Mouse (Mus musculus) spleen, postnatal 4 days (tissue): Measurements from ENCODE around the gene Lmbr1.
A peak's percentile ranks its signal among the peaks of the same experiment; 100 is the strongest.
"Not testable (repeated sequence)": the region's sequence is repeated elsewhere in the genome, so short reads cannot be mapped to it uniquely, and the experiment has no call there.

Experiments
- DNase-seq, 2 experiments: peaks; one replicate each; pipeline ENCODE4 v3.0.0; 2022; ENCODE audit warnings: low spot score in 2 of 2

The Lmbr1 gene

DNA sequence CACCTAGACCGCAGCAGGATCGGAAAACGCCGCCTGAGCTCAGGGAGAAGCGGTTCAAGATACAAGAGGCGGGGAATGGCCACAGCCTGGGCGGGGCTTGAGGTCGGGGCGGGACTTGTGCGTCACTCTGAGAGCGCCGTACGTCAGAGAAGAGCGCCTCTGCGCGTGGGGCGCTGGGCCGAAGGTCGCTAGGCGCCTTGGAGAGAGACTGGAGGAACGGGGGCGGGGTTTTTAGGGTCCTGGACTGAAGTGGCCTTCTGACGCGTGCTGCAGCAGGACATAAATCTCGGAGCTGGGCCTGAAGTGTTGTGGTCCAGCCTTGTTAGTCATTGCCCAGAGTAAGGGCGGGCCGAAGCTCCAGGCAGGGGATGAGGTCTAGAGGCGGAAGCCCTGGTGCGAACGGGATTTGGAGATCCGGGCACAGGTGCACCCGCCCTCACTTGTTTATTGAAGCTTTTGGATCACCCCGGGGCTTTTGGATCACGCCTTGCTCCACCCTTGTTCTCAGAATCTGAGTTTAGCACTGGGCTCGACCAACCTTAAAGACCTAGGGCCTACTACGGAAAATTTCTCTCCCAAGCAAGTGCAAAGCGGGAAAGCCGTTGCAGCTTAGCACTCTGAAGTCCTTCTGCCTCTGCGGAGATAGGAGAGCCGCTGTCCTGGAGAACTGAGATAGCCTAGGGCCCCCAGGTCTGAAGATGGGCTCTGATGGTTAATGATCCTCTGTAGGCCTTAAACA lies at the start of gene Lmbr1:
Gene Lmbr1, minus strand, starts transcription at position 93 of the 739 bp plus-strand sequence.
- peak; percentile 94 to 96 for DNase-seq

DNA sequence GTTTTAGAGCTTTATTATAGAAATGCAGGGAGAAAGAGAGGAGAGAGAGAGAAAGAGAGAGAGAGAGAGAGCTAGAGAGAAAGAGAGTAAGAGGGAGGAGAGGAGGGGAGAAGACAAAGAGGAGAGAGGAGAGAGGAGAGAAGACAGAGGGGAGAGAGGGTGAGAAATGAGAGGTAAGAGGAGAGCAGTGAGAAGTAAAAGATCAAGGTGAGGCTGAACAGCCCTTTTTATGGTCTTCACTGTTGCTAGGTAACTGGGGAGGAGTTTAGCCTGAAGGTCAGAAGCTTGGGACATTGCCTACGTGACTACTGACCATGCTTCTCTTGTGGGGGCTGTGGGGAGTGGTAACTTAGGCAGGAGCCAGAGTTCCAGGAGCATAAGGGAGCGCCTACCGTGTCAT lies 45.1 kb upstream of the Lmbr1 start:
- DNase-seq: not testable (repeated sequence)

DNA sequence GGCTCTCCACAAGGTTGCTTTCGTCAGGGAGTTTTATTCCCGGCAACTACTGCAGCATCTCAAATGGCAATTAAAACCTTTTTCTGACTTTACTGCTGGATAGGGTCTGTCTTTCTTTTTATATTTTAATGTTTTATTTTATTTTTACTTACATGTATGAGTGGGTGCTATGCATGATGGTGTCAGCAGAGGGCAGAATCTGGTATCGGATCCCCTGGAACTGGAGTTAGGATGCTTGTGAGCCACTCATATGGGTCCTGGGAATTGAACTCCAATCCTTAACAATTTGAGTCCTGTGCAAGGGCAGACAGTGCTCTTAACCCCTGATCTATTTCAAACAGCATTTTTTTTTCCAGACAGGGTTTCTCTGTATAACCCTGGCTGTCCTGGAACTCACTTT lies 34.9 kb upstream of the Lmbr1 start:
- peak in 1 of 2 experiments; percentile 29 for DNase-seq

DNA sequence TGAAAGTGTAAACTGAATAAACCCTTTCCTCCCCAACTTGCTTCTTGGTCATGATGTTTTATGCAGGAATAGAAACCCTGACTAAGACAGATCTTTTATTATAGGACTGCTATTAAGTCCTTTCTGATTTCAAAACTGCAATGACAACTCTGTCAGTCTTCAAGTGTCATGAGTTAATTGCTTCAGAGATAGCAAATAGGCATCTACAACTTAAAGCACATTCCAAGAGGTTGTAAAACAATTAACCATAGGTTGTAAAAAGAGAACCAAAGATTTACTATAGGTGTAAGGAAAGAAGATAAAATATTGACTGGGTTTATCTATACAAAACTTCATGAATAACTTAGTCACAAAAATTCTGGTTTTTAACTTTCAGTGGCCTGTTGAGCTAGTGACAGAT lies 32.7 kb upstream of the Lmbr1 start:
- no peak for DNase-seq

DNA sequence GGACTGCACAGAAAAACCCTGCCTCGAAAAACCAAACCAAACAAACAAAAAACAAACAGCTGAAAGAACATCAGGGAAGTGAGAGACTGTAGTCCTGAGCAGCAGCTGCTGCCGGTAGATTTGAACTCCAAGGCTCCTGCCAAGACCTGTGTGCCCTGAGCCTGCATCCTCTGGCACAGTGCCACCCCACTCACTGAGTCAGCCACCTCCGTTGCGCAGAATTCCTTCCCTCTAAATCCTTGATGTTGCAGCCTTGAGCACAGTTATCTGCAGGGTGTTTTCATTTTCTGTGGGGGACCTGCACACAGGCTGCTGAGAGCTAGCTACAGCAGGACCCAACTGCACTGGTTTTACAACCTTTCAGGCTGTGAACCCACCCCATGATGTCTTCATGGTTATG lies 20.2 kb upstream of the Lmbr1 start:
- DNase-seq: no peak

DNA sequence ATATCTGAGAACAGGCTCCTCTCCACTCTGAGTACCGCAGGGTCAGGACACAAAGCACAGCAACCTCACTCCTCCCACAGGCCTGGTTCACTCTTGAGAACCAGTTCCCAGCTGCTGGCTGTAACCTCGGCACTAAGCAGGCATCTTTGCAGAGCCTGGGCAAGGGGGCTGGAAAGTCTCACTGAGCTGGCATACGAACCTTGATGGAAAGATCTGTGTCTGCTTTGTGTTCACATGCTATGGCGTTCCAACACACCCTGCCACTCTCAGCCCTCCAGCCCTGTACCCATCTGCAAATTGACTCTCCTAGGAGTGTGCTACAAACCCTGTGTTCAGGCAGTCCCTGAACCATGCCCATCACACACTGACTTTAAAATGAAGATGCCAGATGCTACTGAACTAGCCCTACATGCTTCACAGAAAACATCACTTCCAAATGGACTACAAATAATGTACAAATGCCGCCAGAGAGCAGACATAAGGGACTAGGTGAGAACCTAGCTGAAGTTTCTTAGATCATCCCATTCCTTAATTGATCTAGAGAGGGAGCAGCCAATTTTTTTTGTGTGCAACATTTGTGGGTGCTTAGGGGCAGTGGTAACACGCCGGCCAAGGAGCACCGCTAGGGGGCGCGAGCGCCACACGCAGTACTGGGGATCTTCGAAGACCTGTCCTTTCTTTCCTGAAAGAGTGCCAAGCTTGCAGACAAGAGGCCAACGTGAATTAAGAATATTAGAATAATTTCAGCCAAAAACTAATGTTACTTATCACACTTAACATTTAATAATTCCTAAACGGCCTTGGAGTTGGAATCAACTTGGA lies 11.0 kb upstream of the Lmbr1 start:
- DNase-seq: peak; percentile 76 to 93

DNA sequence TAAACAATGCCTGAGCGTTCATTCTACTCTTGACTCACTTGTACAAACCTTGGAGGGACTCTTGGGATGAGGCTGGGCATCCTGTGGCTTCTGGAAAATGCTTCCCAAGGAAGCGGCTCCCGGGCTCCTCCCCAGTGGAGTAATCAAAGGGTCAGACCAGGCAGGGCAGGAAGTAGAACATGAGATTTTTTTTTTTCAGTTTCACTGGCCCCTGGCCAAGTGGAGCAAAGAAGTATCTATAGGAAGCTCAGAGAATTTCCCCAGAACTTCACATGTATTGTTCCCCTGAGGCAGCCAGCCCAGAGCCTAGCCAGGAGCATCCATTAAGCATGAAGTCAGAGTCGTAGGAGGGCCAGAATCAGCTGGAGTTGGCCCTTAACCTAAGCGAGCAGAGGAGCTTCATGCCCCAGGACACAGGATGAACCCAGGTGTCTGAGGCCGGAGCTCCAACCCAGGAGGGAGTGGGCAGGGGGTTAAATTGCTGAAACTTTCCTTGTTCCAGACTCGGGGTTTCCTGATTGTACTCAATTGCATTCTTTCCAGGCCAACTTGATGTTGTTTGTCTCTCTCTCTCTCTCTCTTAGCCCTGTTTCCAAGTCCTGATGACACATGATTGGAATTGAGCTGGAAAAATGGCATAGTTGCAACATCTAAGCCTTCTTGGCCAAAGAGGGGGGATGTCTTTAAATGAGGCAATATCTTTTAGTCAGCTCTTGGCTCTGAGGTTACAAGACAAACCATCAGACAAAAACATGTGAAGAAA lies 10.2 kb upstream of the Lmbr1 start:
- no peak for DNase-seq

DNA sequence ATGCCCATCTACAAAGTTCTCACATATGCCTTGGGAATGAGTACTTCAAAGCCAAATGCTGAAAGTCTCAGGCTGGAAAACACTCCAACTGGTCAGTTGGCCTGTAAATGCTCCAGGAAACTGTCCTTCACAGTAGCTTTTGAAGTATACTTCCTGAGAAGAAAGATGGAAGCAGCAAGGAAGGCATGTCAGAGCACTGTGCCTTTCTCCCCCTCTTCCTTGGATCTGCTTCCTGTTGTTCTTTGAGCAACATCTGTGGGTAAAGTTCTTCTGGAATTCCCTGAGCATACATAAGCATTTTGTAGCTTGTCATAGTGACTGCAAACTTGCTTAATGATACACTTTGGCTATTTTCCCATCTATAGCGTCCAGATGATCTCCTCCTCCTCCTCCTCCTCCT lies 9.4 kb upstream of the Lmbr1 start:
- DNase-seq: no peak

DNA sequence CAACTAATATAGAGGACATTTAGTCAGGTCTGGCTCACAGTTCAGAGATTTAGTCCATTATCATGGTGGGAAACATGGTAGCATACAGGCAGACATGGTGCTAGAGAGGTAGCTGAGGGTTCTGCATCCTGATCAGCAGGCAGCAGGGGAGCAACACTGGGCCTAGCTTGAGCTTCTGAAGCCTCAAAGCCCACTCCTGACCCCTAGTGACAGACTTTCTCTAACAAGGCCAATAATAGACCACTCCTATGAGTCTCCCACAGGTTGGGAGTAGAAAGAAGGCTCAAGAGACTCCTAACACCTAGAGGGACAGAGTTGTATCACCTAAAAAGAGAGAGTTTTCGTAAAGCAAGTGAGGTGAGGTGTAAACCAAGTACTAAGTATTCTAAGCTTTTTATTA lies 4.6 kb upstream of the Lmbr1 start:
- peak in 1 of 2 experiments; percentile 47 for DNase-seq

DNA sequence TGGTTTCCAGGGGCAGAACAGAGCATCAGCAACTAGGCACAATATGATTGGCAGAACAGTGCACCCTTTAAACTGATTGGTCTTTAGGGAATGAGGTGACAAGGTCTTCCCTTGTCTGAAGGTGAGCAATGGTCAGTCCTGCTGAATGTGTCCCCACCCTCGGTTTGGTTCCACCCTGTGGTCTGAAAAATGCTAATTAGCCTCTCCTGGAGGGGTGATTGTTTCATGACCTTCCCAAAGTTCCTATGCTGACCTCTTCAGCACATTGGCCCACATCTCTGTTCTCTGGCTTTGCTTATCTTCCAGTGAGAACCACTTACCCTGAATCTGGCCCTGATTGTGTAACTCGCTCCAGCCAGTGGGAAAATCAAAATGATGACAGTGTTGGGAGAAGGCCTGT lies 1.9 kb upstream of the Lmbr1 start:
- no peak for DNase-seq

DNA sequence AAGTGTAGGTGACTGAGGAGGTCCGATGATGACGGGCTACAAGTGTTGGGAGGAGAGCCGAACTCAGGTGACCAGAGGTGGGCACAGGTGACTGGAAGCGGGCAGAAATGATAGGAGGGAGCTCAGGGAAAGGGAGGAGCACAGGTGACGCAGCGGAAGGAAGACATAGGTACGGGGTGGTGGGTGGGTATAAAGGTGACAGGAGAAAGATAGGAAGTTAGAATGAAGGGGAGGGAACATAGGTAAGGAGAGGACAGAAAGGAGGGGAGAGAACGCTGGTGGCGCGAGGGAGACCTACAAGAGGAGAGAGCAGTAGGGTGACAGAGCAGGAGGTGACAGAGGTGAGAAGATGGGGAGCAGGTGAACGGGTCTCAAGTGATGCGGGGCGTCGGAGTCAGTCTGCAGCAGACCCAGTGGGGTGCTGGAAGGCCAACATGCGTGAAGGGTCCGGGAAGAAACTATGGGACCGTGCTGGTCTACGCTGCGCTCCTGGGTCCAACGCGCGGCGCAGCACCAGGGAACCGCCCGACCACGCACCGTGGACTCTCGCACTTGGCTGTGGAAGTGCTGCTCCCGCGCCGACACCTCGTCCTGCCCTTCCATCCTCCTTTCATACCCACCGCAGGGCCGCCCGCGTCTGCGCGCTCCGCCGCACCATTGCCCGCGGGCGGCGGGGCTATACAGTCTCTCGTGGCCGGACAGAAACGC lies 446 bp downstream of the Lmbr1 start:
- DNase-seq: no peak

DNA sequence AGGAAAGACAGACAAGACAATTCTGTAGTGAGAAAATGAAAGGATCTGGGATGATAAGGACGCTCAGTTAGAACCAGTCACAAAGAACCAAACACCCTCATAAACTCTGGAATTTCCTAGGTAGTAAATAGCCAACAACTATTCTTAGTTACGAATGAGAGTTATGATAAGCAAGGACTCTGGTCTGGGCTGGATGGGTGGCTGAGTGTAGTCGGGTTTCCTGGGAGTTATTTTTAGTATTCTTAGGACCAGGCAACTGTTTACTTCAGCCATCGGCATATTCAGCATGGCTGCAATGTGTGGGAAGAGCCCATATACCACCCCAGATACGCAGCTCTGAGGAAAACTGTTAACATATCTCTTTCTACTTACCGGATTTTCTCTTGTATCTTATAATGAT lies 14.7 kb downstream of the Lmbr1 start:
- no peak for DNase-seq

DNA sequence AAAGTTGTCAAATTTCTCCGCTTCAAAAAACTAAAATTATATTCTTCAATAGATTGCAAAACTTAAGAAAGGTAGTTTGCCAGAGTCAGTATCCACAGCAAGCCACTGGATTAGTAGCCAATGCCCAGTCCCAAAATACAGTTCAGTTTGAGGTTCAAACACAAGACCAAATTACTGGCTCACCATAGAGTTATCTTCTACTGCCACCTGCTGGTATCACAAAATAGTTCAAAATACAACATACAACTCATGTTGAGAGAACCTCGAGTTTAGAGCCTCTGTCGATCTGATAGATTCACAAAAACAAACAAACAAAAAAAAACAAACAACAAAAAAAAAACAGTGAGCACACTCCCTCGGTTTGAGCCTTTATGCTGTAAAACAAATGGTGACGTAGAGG lies 42.4 kb downstream of the Lmbr1 start:
- DNase-seq: no peak

DNA sequence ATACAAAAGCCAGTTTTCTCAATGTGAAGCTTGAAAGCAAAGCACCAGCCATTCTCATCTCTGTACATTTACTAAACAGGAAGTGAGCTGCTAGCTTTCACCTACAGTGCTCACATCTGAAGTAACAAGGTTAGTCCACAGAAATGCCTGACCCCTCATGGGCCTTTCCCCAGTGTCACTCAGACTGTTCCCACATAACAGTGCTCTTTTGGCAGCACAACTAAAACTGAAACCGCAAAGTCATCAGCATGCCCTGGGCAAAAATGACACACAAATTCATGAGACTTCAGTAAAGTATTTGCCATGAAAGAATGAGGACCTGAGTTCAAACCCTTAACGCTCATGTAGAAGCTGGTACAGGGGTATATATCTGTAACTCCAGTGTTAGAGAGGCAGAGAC lies 55.7 kb downstream of the Lmbr1 start:
- DNase-seq: no peak

DNA sequence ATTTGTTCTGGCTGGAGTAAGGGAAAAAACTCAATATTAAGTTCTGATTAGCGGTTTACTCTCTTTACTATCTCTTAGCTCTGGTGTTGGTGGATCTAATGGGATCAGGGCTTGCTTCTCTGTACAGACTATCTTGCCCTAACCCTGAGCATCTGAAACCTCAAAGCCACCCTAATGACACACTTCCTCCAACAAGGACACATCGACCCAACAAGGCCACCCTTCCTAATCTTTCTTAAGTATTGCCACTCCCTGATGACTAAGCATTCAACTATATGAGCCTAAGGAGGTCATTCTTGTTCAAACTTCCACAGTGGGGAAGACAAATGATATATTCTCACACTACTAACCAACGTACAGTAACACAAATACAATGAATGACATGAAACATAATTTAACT lies 69.0 kb downstream of the Lmbr1 start:
- no peak for DNase-seq

DNA sequence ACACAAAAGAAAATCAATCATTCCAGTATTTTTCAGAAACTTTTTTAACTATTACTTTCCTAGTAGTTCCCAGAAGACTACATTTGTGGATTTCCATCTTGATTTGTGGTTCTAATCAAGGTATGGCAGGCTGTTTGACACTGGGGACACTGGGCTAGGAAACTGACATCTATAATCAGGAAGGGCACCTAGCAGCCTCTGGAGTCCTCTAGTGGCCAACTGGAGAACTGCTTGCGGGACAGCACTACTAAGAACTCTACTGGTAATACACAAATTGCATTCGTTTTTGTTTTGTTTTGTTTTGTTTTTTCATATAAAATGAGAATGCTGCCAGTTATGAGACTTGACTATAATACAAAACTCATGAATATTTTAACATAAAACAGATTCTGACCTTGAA lies 85.0 kb downstream of the Lmbr1 start:
- DNase-seq: peak; percentile 57 to 78

DNA sequence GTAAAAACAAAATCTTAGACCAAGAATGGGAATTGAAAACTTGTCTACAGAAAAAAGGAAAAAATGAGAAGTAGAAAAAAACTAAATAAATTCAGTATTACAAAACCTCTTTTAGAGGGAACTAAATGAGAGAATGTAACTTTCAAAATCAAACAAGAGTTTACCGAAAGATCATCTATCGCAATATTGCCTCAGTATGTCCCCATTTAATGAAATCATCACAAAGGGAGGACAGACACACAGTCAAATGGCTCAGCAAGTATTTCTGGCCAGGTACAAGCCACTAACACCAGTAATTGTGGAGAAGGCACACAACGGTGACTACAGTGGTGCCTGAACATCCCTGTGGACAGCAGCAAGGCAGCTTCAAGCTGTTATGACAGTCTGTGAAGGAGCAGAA lies 88.1 kb downstream of the Lmbr1 start:
- no peak for DNase-seq

DNA sequence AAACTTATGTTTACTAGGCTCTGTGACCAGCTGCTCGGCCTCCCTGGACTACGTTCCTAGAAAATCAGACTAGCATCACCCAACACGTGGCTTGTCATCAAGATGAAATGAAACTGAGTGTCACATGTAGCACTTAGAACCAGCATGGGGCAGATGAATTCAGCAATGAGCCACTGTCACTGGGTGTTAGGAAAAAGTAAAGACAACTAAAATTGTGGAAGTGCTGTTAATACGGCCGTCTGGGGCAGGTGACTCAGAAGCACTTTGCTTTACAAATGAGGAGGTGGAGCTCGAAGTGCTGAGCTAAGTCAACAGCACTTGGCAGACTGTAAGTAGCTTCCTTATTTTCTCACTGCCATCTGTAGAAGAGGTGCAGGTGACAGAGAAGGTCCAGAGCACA lies 88.5 kb downstream of the Lmbr1 start:
- no peak for DNase-seq

DNA sequence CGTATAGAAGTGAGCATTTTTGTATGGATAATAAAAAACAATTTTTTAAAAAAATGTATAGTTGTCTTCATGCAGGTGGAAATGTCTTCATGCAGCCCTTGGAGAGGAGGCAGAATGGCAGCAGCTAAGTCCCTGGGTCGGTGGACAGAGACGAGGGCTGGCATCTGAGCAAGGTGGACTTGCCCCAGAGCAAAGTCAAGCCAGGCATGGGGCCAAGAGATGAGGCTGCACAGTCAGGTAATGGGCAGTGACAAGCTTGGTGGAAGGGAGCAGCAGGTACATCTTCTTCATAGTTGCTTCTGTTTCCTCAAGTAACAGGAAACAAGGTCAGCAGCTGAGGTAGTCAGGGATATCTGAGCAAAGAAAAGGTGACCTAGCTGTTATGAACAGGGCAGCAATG lies 97.1 kb downstream of the Lmbr1 start:
- DNase-seq: no peak

DNA sequence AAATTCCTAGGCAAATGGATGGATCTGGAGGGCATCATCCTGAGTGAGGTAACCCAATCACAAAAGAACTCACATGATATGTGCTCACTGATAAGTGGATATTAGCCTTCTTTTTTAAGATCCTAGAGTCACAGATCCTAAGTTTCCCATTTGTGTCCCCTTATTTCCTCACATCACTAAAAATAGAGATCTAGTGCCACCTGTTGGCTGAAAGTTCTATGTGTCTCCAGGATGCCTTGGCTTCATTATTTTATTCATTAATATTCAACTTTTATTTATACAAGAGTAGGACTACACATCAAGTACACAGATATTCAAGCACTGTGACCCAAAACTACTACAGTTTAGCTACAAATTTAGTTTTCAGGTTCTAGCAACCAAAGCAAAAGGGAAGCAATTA lies 103.4 kb downstream of the Lmbr1 start:
- no peak for DNase-seq

DNA sequence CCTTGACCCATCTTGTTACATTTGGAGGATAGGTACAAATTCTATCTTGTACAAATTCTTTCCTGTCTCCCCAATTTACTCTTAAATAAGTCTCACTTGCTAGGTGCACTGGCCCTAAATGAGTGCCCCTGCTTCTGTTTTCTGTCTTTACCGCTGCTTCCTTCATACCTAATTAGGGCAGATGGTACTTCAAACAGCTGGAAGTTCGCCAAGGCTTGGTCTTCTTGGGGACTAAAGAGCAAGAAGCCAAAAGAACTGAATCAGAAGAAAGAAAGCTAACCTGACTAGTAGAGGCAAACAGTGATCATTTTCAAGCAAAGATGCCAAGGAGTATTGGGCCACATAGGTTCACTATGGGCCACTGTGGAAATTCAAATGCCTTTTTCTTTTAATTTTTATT lies 104.8 kb downstream of the Lmbr1 start:
- no peak for DNase-seq

DNA sequence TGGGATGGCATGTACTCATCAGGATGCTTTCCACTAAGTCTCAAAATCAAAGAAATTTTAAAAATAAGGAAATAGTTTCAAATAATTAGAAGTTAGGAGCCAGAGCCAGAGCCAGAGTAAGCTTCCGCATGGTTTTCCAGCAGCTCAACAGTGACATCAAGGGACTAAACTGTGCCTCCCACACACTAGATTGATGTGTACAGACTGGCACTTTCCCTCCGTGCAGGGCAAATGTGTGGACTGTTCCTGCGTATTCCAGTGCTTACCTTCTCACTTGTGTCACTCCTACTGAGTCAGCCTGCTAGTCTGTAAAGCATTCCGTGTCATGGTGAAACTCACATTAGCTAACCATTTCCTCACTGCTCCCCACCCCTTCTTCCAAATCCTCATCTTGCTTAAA lies 107.3 kb downstream of the Lmbr1 start:
- no peak for DNase-seq
